Mouse (Mus musculus) right cerebral cortex, postnatal 36 days (tissue): ENCODE data around the gene Gbp5.
"Not testable (repeated sequence)": the region's sequence is repeated elsewhere in the genome, so short reads cannot be mapped to it uniquely, and the experiment has no call there.

Experiments
- DNase-seq, 2 experiments: peaks; one replicate each; pipeline ENCODE4 v3.0.0; 2022; ENCODE audit warnings: low spot score in 2 of 2, mixed read lengths in 1 of 2

The Gbp5 gene

GRCm38 (mm10) chr3:142541391-142541790 is 47.6 kb downstream of the Gbp5 start:
- no peak for DNase-seq

GRCm38 (mm10) chr3:142542776-142543175 is 49.0 kb downstream of the Gbp5 start:
- not testable (repeated sequence) for DNase-seq

GRCm38 (mm10) chr3:142546690-142547089 is 52.9 kb downstream of the Gbp5 start:
- no peak for DNase-seq

GRCm38 (mm10) chr3:142550052-142550676 is 56.4 kb downstream of the Gbp5 start:
- no peak for DNase-seq

- DNase-seq = no peak
These were observed 60.8 kb downstream of the Gbp5 start for GRCm38 (mm10) chr3:142554601-142555000.

GRCm38 (mm10) chr3:142555623-142556022 is 61.8 kb downstream of the Gbp5 start:
- DNase-seq = no peak

GRCm38 (mm10) chr3:142559632-142560228 is 66.0 kb downstream of the Gbp5 start, which contains the start of gene Gbp3:
Gene Gbp3, plus strand, starts transcription at chr3:142560026.
- DNase-seq = no peak

- peak; percentile 53 to 58 for DNase-seq
These were observed 66.6 kb downstream of the Gbp5 start for GRCm38 (mm10) chr3:142560296-142560948.

- no peak for DNase-seq
These were observed 67.4 kb downstream of the Gbp5 start for GRCm38 (mm10) chr3:142561045-142561646.

GRCm38 (mm10) chr3:142561666-142562065 is 67.9 kb downstream of the Gbp5 start:
- DNase-seq = no peak

GRCm38 (mm10) chr3:142567490-142567889 is 73.7 kb downstream of the Gbp5 start:
- not testable (repeated sequence) for DNase-seq

GRCm38 (mm10) chr3:142570738-142571137 is 77.0 kb downstream of the Gbp5 start:
- DNase-seq = no peak
